In genomic region chr12:56297099-56297498, GRCm38 (mm10) we compare ENCODE assay signal across 28 mouse cellular contexts. TPM values are rescaled to one million over a fixed set of nuclear protein-coding genes. Genes with fewer than 3 reads are reported as not detected.
DNase-seq lines count a peak whose midpoint lies in the region; ATAC-seq and TF ChIP-seq lines count a peak whose summit lies in the region.
"Had no signal": no experiment of that assay in that cellular context is flagged by ENCODE, and none has a peak within 500 bp of the region (broad histone marks: within the 10 kb centered on the region; RNA-seq: fewer than 3 reads in every experiment).

No protein-coding gene starts in this region.

- no peak overlapping the region for H3K4me2 ChIP-seq in hindbrain, embryonic 14.5 days (replicated peaks)
- H3K4me2 ChIP-seq in hindbrain, embryonic 12.5 days (replicated peaks), result no peak overlapping the region
- no peak overlapping the region for H3K4me2 ChIP-seq in midbrain, embryonic 11.5 days
- H3K4me2 ChIP-seq in midbrain, postnatal 0 days (ENCODE audit: low read depth, low read length, poor library complexity, severe bottlenecking), result no peak overlapping the region
- no peak overlapping the region for H3K4me2 ChIP-seq in liver, postnatal 0 days (ENCODE audit: low read depth, low read length)
- H3K4me2 ChIP-seq: embryonic facial prominence, embryonic 13.5 days; heart, embryonic 11.5 days; hindbrain, embryonic 13.5 days; limb, embryonic 13.5 days; liver, embryonic 11.5 days had no signal

- in situ Hi-C loops in ES-E14 (cut with MboI; ENCODE audit: low sequenced_read_pairs in 2 of 2, unreplicated experiment in 2 of 2), result no loop called here

- no peak for TF ChIP-seq CTCF in midbrain, postnatal 0 days (IDR thresholded peaks at IDR 0.05)
- TF ChIP-seq CTCF in embryonic fibroblast, embryonic 13.5 days (IDR thresholded peaks at IDR 0.05; ENCODE audit: borderline replicate concordance, insufficient read depth, low read length), result no peak
- no peak for TF ChIP-seq CTCF in liver, postnatal 0 days (IDR thresholded peaks at IDR 0.05; ENCODE audit: low read depth)

- H3K4me3 ChIP-seq in hindbrain, embryonic 14.5 days (replicated peaks; ENCODE audit: low read length), result no peak overlapping the region
- no peak overlapping the region for H3K4me3 ChIP-seq in hindbrain, embryonic 12.5 days
- no peak overlapping the region for H3K4me3 ChIP-seq in midbrain, embryonic 11.5 days (ENCODE audit: low read depth, low read length)
- H3K4me3 ChIP-seq in midbrain, postnatal 0 days (ENCODE audit: low read depth, low read length), result no peak overlapping the region
- H3K4me3 ChIP-seq in ES-E14 (ENCODE audit: insufficient read depth in 1 of 2, low read depth in 1 of 2, low read length in 2 of 2, poor library complexity in 1 of 2, severe bottlenecking in 1 of 2), result no peak overlapping the region
- H3K4me3 ChIP-seq in embryonic fibroblast, embryonic 13.5 days (ENCODE audit: insufficient read depth, low read length), result no peak overlapping the region
- H3K4me3 ChIP-seq in liver, postnatal 0 days (ENCODE audit: low read depth, low read length), result no peak overlapping the region
- H3K4me3 ChIP-seq: embryonic facial prominence, embryonic 13.5 days; gastrocnemius, adult 2 months; hindbrain, embryonic 13.5 days; layer of hippocampus, adult 2 months; left cerebral cortex, adult 2 months; limb, embryonic 13.5 days had no signal

- 52% methylated on average over 5 of the region's 5 CpGs for whole genome bisulfite sequencing in hindbrain, embryonic 14.5 days
- 68% methylated on average over 5 of the region's 5 CpGs for WGBS in hindbrain, embryonic 12.5 days
- 64% methylated on average over 5 of the region's 5 CpGs for WGBS in midbrain, embryonic 11.5 days
- WGBS in midbrain, postnatal 0 days, result 56% methylated on average over 5 of the region's 5 CpGs
- 73% methylated on average over 5 of the region's 5 CpGs for WGBS in liver, postnatal 0 days (ENCODE audit: insufficient replicate concordance)

- no peak overlapping the region for H3K9ac ChIP-seq in hindbrain, embryonic 14.5 days
- no peak overlapping the region for H3K9ac ChIP-seq in hindbrain, embryonic 12.5 days
- no peak overlapping the region for H3K9ac ChIP-seq in midbrain, embryonic 11.5 days (ENCODE audit: low read length)
- H3K9ac ChIP-seq in midbrain, postnatal 0 days (replicated peaks; ENCODE audit: low read length, poor library complexity, severe bottlenecking), result no peak overlapping the region
- no peak overlapping the region for H3K9ac ChIP-seq in ES-E14 (ENCODE audit: insufficient read depth, low read depth, low read length, poor library complexity, severe bottlenecking)
- H3K9ac ChIP-seq in liver, postnatal 0 days (replicated peaks), result no peak overlapping the region
- H3K9ac ChIP-seq: embryonic facial prominence, embryonic 13.5 days; hindbrain, embryonic 13.5 days; limb, embryonic 13.5 days had no signal

- H3K36me3 ChIP-seq in hindbrain, embryonic 14.5 days (replicated peaks; ENCODE audit: control insufficient read depth, insufficient read depth), result no peaks in the 10 kb centered on the region
- no peaks in the 10 kb centered on the region for H3K36me3 ChIP-seq in hindbrain, embryonic 12.5 days
- H3K36me3 ChIP-seq in midbrain, embryonic 11.5 days (ENCODE audit: control insufficient read depth, insufficient read depth, low read length), result no peaks in the 10 kb centered on the region
- H3K36me3 ChIP-seq in midbrain, postnatal 0 days (ENCODE audit: insufficient read depth, low read length), result no peaks in the 10 kb centered on the region
- H3K36me3 ChIP-seq in ES-E14 (ENCODE audit: control insufficient read depth, insufficient read depth, low read length, poor library complexity, severe bottlenecking), result no peaks in the 10 kb centered on the region
- H3K36me3 ChIP-seq in liver, postnatal 0 days (replicated peaks; ENCODE audit: insufficient read depth, low read length), result no peaks in the 10 kb centered on the region
- H3K36me3 ChIP-seq: embryonic facial prominence, embryonic 13.5 days; G1E; hindbrain, embryonic 13.5 days; limb, embryonic 13.5 days had no signal

- peaks cover 5% of the 10 kb centered on the region for H3K27me3 ChIP-seq in hindbrain, embryonic 14.5 days (ENCODE audit: control insufficient read depth, insufficient read depth, low read length)
- H3K27me3 ChIP-seq in hindbrain, embryonic 12.5 days, result peaks cover 18% of the 10 kb centered on the region
- H3K27me3 ChIP-seq in midbrain, embryonic 11.5 days (ENCODE audit: control insufficient read depth, insufficient read depth, low read length), result no peaks in the 10 kb centered on the region; the same call in 1 of the 2 replicates
- no peaks in the 10 kb centered on the region for H3K27me3 ChIP-seq in midbrain, postnatal 0 days (ENCODE audit: insufficient read depth, low read length)
- no peaks in the 10 kb centered on the region for H3K27me3 ChIP-seq in liver, postnatal 0 days (ENCODE audit: insufficient read depth, low read length)
- H3K27me3 ChIP-seq: Patski had no signal

- peaks cover 19% of the 10 kb centered on the region; the same call in 1 of the 2 replicates for H3K4me1 ChIP-seq in hindbrain, embryonic 14.5 days (replicated peaks; ENCODE audit: control insufficient read depth, insufficient read depth, low read length)
- peaks cover 15% of the 10 kb centered on the region; the same call in 1 of the 2 replicates for H3K4me1 ChIP-seq in hindbrain, embryonic 12.5 days
- H3K4me1 ChIP-seq in midbrain, embryonic 11.5 days (ENCODE audit: control insufficient read depth, insufficient read depth, low read length), result peaks cover 11% of the 10 kb centered on the region; the same call in 1 of the 2 replicates
- H3K4me1 ChIP-seq in midbrain, postnatal 0 days (ENCODE audit: insufficient read depth, low read length), result no peaks in the 10 kb centered on the region
- peaks cover 23 to 31% of the 10 kb centered on the region in 2 experiments for H3K4me1 ChIP-seq in ES-E14 (ENCODE audit: control insufficient read depth in 2 of 2, insufficient read depth in 2 of 2, low read length in 2 of 2, poor library complexity in 1 of 2)
- H3K4me1 ChIP-seq in embryonic fibroblast, embryonic 13.5 days (ENCODE audit: control insufficient read depth, insufficient read depth, low read length), result peaks cover 16% of the 10 kb centered on the region; the same call in 1 of the 2 replicates
- H3K4me1 ChIP-seq in liver, postnatal 0 days (ENCODE audit: insufficient read depth), result no peaks in the 10 kb centered on the region; the same call in 1 of the 2 replicates
- H3K4me1 ChIP-seq: limb, embryonic 13.5 days had no signal

- TF ChIP-seq POLR2A in embryonic fibroblast, embryonic 13.5 days (IDR thresholded peaks at IDR 0.05; ENCODE audit: low read depth, low read length), result no peak

- peak; percentile 41 for DNase-seq in hindbrain, embryonic 14.5 days (ENCODE audit: low spot score)
- peak; percentile 88 for DNase-seq in midbrain, embryonic 11.5 days (ENCODE audit: low spot score, missing footprints)
- DNase-seq in midbrain, postnatal 0 days (ENCODE audit: low spot score), result no peak
- DNase-seq in ES-E14 (ENCODE audit: low read depth, low spot score), result no peak
- DNase-seq in liver, postnatal 0 days, result no peak
- DNase-seq: adrenal gland, postnatal 10 days; cerebellum, adult 11 months; cerebellum, adult 9-10 months; cerebellum, postnatal 36 days; gastrocnemius, adult 2 months; gastrocnemius, postnatal 36 days; heart, adult 18-20 months; heart, postnatal 36 days; spleen, adult 18-20 months; thymus, postnatal 14 days had no signal

- H3K27ac ChIP-seq in hindbrain, embryonic 14.5 days, result no peak overlapping the region
- H3K27ac ChIP-seq in hindbrain, embryonic 12.5 days, result no peak overlapping the region
- no peak overlapping the region for H3K27ac ChIP-seq in midbrain, embryonic 11.5 days (ENCODE audit: low read depth, low read length)
- H3K27ac ChIP-seq in midbrain, postnatal 0 days (ENCODE audit: low read depth, low read length), result no peak overlapping the region
- H3K27ac ChIP-seq in ES-E14 (ENCODE audit: insufficient read depth, low read depth, low read length, poor library complexity, severe bottlenecking), result peak overlapping the region; percentile 38; the same call in 1 of the 2 replicates
- peak overlapping the region; percentile 19; the same call in 1 of the 2 replicates for H3K27ac ChIP-seq in embryonic fibroblast, embryonic 13.5 days (ENCODE audit: insufficient read depth, low read length)
- no peak overlapping the region for H3K27ac ChIP-seq in liver, postnatal 0 days (ENCODE audit: low read depth)
- H3K27ac ChIP-seq: embryonic facial prominence, embryonic 13.5 days; gastrocnemius, adult 2 months; hindbrain, embryonic 13.5 days; layer of hippocampus, adult 2 months; left cerebral cortex, adult 2 months; limb, embryonic 13.5 days had no signal

- ATAC-seq in hindbrain, embryonic 14.5 days (ENCODE audit: low FRiP score), result no peak; the same call in 1 of the 2 replicates
- no peak for ATAC-seq in hindbrain, embryonic 12.5 days (ENCODE audit: low FRiP score)
- ATAC-seq in midbrain, embryonic 11.5 days (ENCODE audit: low FRiP score), result 0 out of 2 replicates have a peak, but pooled peaks have one; percentile 23
- no peak for ATAC-seq in midbrain, postnatal 0 days (ENCODE audit: low FRiP score)
- no peak for ATAC-seq in liver, postnatal 0 days
- ATAC-seq: CD4-positive, CD25-positive, alpha-beta regulatory T cell, adult 4 months; forebrain, embryonic 16.5 days; Patski had no signal

- TF ChIP-seq EP300 in liver, postnatal 0 days (IDR thresholded peaks at IDR 0.05; ENCODE audit: low read depth), result no peak

- H3K9me3 ChIP-seq in hindbrain, embryonic 14.5 days (ENCODE audit: control insufficient read depth, low read length), result no peaks in the 10 kb centered on the region
- no peaks in the 10 kb centered on the region for H3K9me3 ChIP-seq in hindbrain, embryonic 12.5 days (replicated peaks)
- H3K9me3 ChIP-seq in midbrain, embryonic 11.5 days (ENCODE audit: control insufficient read depth, low read length), result no peaks in the 10 kb centered on the region
- H3K9me3 ChIP-seq in midbrain, postnatal 0 days (ENCODE audit: low read length), result no peaks in the 10 kb centered on the region
- no peaks in the 10 kb centered on the region for H3K9me3 ChIP-seq in ES-E14 (ENCODE audit: control insufficient read depth, insufficient read depth, low read depth, low read length)
- H3K9me3 ChIP-seq in liver, postnatal 0 days (ENCODE audit: low read length), result no peaks in the 10 kb centered on the region
- H3K9me3 ChIP-seq: embryonic facial prominence, embryonic 13.5 days; G1E; hindbrain, embryonic 13.5 days; limb, embryonic 13.5 days had no signal

TF ChIP-seq in ES-E14, 5 proteins besides CTCF, POLR2A, EP300 and RAD21 (continues in another document):
- TF ChIP-seq CHD2 (IDR thresholded peaks at IDR 0.05; ENCODE audit: low read depth, low read length), result no peak

RNA-seq across cellular contexts. Expression of gene Mbip, which starts 48.6 kb away (rescaled TPM):
- polyA plus RNA-seq in hindbrain, embryonic 14.5 days (2014; fragmentation: Nextera tagmentation; extraction: Ambion mirVana), result 35.3 and 44.8 TPM in 2 replicates
- 45.7 and 47.9 TPM in 2 replicates for polyA plus RNA-seq in hindbrain, embryonic 12.5 days (2016; fragmentation: Nextera tagmentation; extraction: Ambion mirVana)
- 46.0 and 54.0 TPM in 2 replicates for polyA plus RNA-seq in midbrain, embryonic 11.5 days (2014; fragmentation: Nextera tagmentation; extraction: Ambion mirVana)
- 18.3 and 29.5 TPM in 2 replicates for total RNA-seq in midbrain, postnatal 0 days (2014; rRNA removed)
- polyA plus RNA-seq in midbrain, postnatal 0 days (2015; fragmentation: Nextera tagmentation; extraction: Ambion mirVana), result 33.8 and 35.2 TPM in 2 replicates
- total RNA-seq in ES-E14 (2012; rRNA removed), result 21.7 and 22.4 TPM in 2 replicates
- polyA plus RNA-seq in embryonic fibroblast, embryonic 13.5 days (2011; ENCODE audit: insufficient read length, low read depth, missing spikeins), result 22.1 and 23.8 TPM in 2 replicates
- 7.7 and 7.8 TPM in 2 replicates for polyA plus RNA-seq in liver, postnatal 0 days (2015; fragmentation: Nextera tagmentation; extraction: Ambion mirVana)

Comparison
In these comparisons a context has a peak if more than half of its experiments do, and no peak if none do; other contexts are left out.
1. DNase-seq: peak in hindbrain, embryonic 14.5 days (single experiment) and midbrain, embryonic 11.5 days (single experiment); none in midbrain, postnatal 0 days (single experiment), ES-E14 (single experiment) and liver, postnatal 0 days (single experiment).
2. H3K27ac ChIP-seq: peak in ES-E14 (single experiment) and embryonic fibroblast, embryonic 13.5 days (single experiment); none in hindbrain, embryonic 14.5 days (single experiment), hindbrain, embryonic 12.5 days (single experiment), midbrain, embryonic 11.5 days (single experiment), midbrain, postnatal 0 days (single experiment) and liver, postnatal 0 days (single experiment).